Mouse (Mus musculus) lung, embryonic 16.5 days (tissue): ENCODE measurements around the gene Camk2d. TPM values are rescaled to one million over a fixed set of nuclear protein-coding genes. Genes with fewer than 3 reads are reported as not detected.

Experiments
- ATAC-seq: fragments of 200-750 bp; cut with Nextera tagmentation; 2 replicates; pipeline ENCODE4 v1.8.0; 2017; ENCODE audit warnings: low read depth, mild to moderate bottlenecking, moderate library complexity
- H3K27ac ChIP-seq: fragments of 300-500 bp; sonication (generic); 2 replicates; pipeline ENCODE4 v1.5.1; 2014; ENCODE audit warnings: mild to moderate bottlenecking, control low read depth, low read length
- H3K27me3 ChIP-seq: fragments of 300-500 bp; sonication (generic); 2 replicates; pipeline ENCODE4 v1.6.1; 2014; ENCODE audit warnings: low read depth, low read length, mixed read lengths; ENCODE audit not compliant: control insufficient read depth, insufficient read depth
- H3K36me3 ChIP-seq: fragments of 300-500 bp; sonication (generic); 2 replicates; pipeline ENCODE4 v1.6.1; 2014; ENCODE audit warnings: low read length; ENCODE audit not compliant: control insufficient read depth, insufficient read depth
- H3K4me1 ChIP-seq: fragments of 300-500 bp; sonication (generic); replicated peaks from 2 replicates; pipeline ENCODE4 v1.6.1; 2014; ENCODE audit warnings: low read length, mixed read lengths; ENCODE audit not compliant: control insufficient read depth, insufficient read depth
- H3K4me2 ChIP-seq: fragments of 300-500 bp; sonication (generic); 2 replicates; pipeline ENCODE4 v1.6.1; 2014; ENCODE audit warnings: low read depth, low read length, control low read depth
- H3K4me3 ChIP-seq: fragments of 300-500 bp; sonication (generic); 2 replicates; pipeline ENCODE4 v1.5.1; 2014; ENCODE audit warnings: mild to moderate bottlenecking, low read length, control low read depth
- H3K9ac ChIP-seq: fragments of 300-500 bp; sonication (generic); 2 replicates; pipeline ENCODE4 v1.6.1; 2014; ENCODE audit warnings: low read length, control low read depth
- H3K9me3 ChIP-seq: fragments of 300-500 bp; sonication (generic); 2 replicates; pipeline ENCODE4 v1.6.1; 2016; ENCODE audit warnings: low read length; ENCODE audit not compliant: control insufficient read depth
- WGBS: fragments of 180-500 bp; shearing (Covaris S2); extraction: QIAGEN DNeasy Blood & Tissue Kit; methylation state at CpG from one replicate; pipeline ENCODE4 v1.1.7; 2014; 5-methylcytosine and 5-hydroxymethylcytosine counted together
- polyA plus RNA-seq: library from polyadenylated mRNA; unstranded; fragments of >200 nt; fragmentation: Nextera tagmentation; extraction: Ambion mirVana; gene quantifications from 2 replicates; pipeline ENCODE4 v1.2.1, GENCODE M21; 2015

The Camk2d gene
- polyA plus RNA-seq, 1 experiment from 2014 or later = 34.3 TPM

GRCm38 (mm10) chr3:126685363-126685762, 89.3 kb downstream of the Camk2d start:
- peak; percentile 28; the same call in 1 of the 2 replicates for ATAC-seq
- H3K4me2 ChIP-seq = no peak overlapping the region
- H3K4me1 ChIP-seq = no peaks in the 10 kb centered on the region; the same call in 1 of the 2 replicates
- no peaks in the 10 kb centered on the region for H3K27me3 ChIP-seq
- no peaks in the 10 kb centered on the region for H3K9me3 ChIP-seq
- no peak overlapping the region for H3K9ac ChIP-seq
- no peak overlapping the region for H3K4me3 ChIP-seq
- WGBS = 56% methylated on average over 6 of the region's 6 CpGs
- H3K27ac ChIP-seq = no peak overlapping the region
- no peaks in the 10 kb centered on the region for H3K36me3 ChIP-seq

GRCm38 (mm10) chr3:126687150-126687549, 91.0 kb downstream of the Camk2d start:
- H3K4me2 ChIP-seq = no peak overlapping the region

GRCm38 (mm10) chr3:126688516-126688915, 92.4 kb downstream of the Camk2d start:
- Histone ChIP-seq H3K36me3 (no peaks in the 10 kb centered on the region), H3K4me2 (no peak overlapping the region), H3K9me3 (no peaks in the 10 kb centered on the region), H3K4me3 (no peak overlapping the region), H3K27me3 (no peaks in the 10 kb centered on the region), H3K9ac (no peak overlapping the region), H3K27ac (no peak overlapping the region), H3K4me1 (peaks cover 11% of the 10 kb centered on the region)
- WGBS = 90% methylated on average over 2 of the region's 2 CpGs
- no peak for ATAC-seq

More at GRCm38 (mm10) chr3:126687150-126687549, 91.0 kb downstream of the Camk2d start:
- H3K36me3 ChIP-seq = no peaks in the 10 kb centered on the region
- H3K4me3 ChIP-seq = no peak overlapping the region
- WGBS = 54% methylated on average over 4 of the region's 4 CpGs
- H3K9me3 ChIP-seq = no peaks in the 10 kb centered on the region
- peaks cover under 1% of the 10 kb centered on the region for H3K4me1 ChIP-seq
- H3K27ac ChIP-seq = no peak overlapping the region
- H3K27me3 ChIP-seq = no peaks in the 10 kb centered on the region
- no peak for ATAC-seq
- H3K9ac ChIP-seq = no peak overlapping the region

GRCm38 (mm10) chr3:126690627-126691505, 94.8 kb downstream of the Camk2d start:
- 78% methylated on average over 13 of the region's 13 CpGs for WGBS
- Histone ChIP-seq H3K27me3 (no peaks in the 10 kb centered on the region), H3K4me3 (no peak overlapping the region), H3K4me2 (no peak overlapping the region), H3K27ac (no peak overlapping the region), H3K36me3 (no peaks in the 10 kb centered on the region), H3K4me1 (peaks cover 20% of the 10 kb centered on the region), H3K9me3 (no peaks in the 10 kb centered on the region), H3K9ac (no peak overlapping the region)
- no peak for ATAC-seq

- WGBS = 79% methylated on average over 2 of the region's 2 CpGs
These were observed 95.5 kb downstream of the Camk2d start for GRCm38 (mm10) chr3:126691565-126691964.

GRCm38 (mm10) chr3:126692797-126693196, 96.7 kb downstream of the Camk2d start:
- no peaks in the 10 kb centered on the region for H3K9me3 ChIP-seq
- ATAC-seq = peak; percentile 39
- peak overlapping the region; percentile 78 for H3K27ac ChIP-seq
- no peak overlapping the region for H3K9ac ChIP-seq
- H3K36me3 ChIP-seq = no peaks in the 10 kb centered on the region
- peak overlapping the region; percentile 37; the same call in 1 of the 2 replicates for H3K4me3 ChIP-seq
- no peaks in the 10 kb centered on the region for H3K27me3 ChIP-seq
- H3K4me1 ChIP-seq = peaks cover 20% of the 10 kb centered on the region
- 54% methylated on average over 8 of the region's 8 CpGs for WGBS
- H3K4me2 ChIP-seq = peak overlapping the region; percentile 46

More at GRCm38 (mm10) chr3:126691565-126691964, 95.5 kb downstream of the Camk2d start:
- no peaks in the 10 kb centered on the region for H3K36me3 ChIP-seq
- H3K4me2 ChIP-seq = no peak overlapping the region
- H3K27ac ChIP-seq = no peak overlapping the region
- no peak for ATAC-seq
- peaks cover 20% of the 10 kb centered on the region for H3K4me1 ChIP-seq
- no peaks in the 10 kb centered on the region for H3K27me3 ChIP-seq
- H3K4me3 ChIP-seq = no peak overlapping the region
- H3K9me3 ChIP-seq = no peaks in the 10 kb centered on the region
- no peak overlapping the region for H3K9ac ChIP-seq

GRCm38 (mm10) chr3:126693302-126693701, 97.2 kb downstream of the Camk2d start:
- Histone ChIP-seq H3K4me2 (peak overlapping the region; percentile 46), H3K27ac (peak overlapping the region; percentile 78), H3K4me3 (peak overlapping the region; percentile 37), H3K36me3 (no peaks in the 10 kb centered on the region), H3K9me3 (no peaks in the 10 kb centered on the region), H3K9ac (peak overlapping the region; percentile 54), H3K27me3 (no peaks in the 10 kb centered on the region), H3K4me1 (peaks cover 20% of the 10 kb centered on the region)
- WGBS = 21% methylated on average over 7 of the region's 7 CpGs
- ATAC-seq = peak; percentile 87

- peak overlapping the region; percentile 5; the same call in 1 of the 2 replicates for H3K27ac ChIP-seq
- ATAC-seq = peak; percentile 32; the same call in 1 of the 2 replicates
- H3K36me3 ChIP-seq = no peaks in the 10 kb centered on the region
- WGBS = 39% methylated on average over 12 of the region's 12 CpGs
- peak overlapping the region; percentile 9; the same call in 1 of the 2 replicates for H3K9ac ChIP-seq
- peaks cover 20% of the 10 kb centered on the region for H3K4me1 ChIP-seq
- H3K9me3 ChIP-seq = no peaks in the 10 kb centered on the region
- H3K27me3 ChIP-seq = no peaks in the 10 kb centered on the region
- no peak overlapping the region for H3K4me2 ChIP-seq
- H3K4me3 ChIP-seq = no peak overlapping the region
These were observed 99.6 kb downstream of the Camk2d start for GRCm38 (mm10) chr3:126695456-126696293.

GRCm38 (mm10) chr3:126696620-126697019, 100.5 kb downstream of the Camk2d start:
- H3K4me3 ChIP-seq = no peak overlapping the region
- no peaks in the 10 kb centered on the region for H3K27me3 ChIP-seq
- H3K27ac ChIP-seq = no peak overlapping the region
- WGBS = 86% methylated on average over 6 of the region's 6 CpGs
- ATAC-seq = no peak
- H3K4me2 ChIP-seq = no peak overlapping the region
- no peaks in the 10 kb centered on the region for H3K36me3 ChIP-seq
- peaks cover 20% of the 10 kb centered on the region for H3K4me1 ChIP-seq
- no peaks in the 10 kb centered on the region for H3K9me3 ChIP-seq
- no peak overlapping the region for H3K9ac ChIP-seq
